Mouse (Mus musculus) liver, embryonic 14.5 days (tissue): ENCODE data around the gene Gm37240. TPM values are rescaled to one million over a fixed set of nuclear protein-coding genes. Genes with fewer than 3 reads are reported as not detected.

Experiments used
- ATAC-seq: fragments of 200-750 bp; cut with Nextera tagmentation; 2 replicates; pipeline ENCODE4 v1.8.0; 2017; ENCODE audit warnings: moderate number of reproducible peaks, mild to moderate bottlenecking, moderate library complexity; ENCODE audit not compliant: insufficient read depth
- DNase-seq, 3 experiments: peaks; one replicate each; pipeline ENCODE4 v3.0.0-alpha.2; 2012 to 2013; ENCODE audit warnings: low read depth in 3 of 3, low spot score in 3 of 3
- H3K27ac ChIP-seq: fragments of 300-500 bp; sonication (generic); 2 replicates; pipeline ENCODE4 v1.5.1; 2014; ENCODE audit warnings: moderate library complexity, mild to moderate bottlenecking, control low read depth, inconsistent platforms
- H3K27me3 ChIP-seq: fragments of 300-500 bp; sonication (generic); 2 replicates; pipeline ENCODE4 v1.6.1; 2014; ENCODE audit warnings: mild to moderate bottlenecking, low read length, moderate library complexity; ENCODE audit not compliant: control insufficient read depth, insufficient read depth
- H3K36me3 ChIP-seq: fragments of 300-500 bp; sonication (generic); replicated peaks from 2 replicates; pipeline ENCODE4 v1.6.1; 2014; ENCODE audit warnings: low read depth; ENCODE audit not compliant: control insufficient read depth, insufficient read depth
- H3K4me1 ChIP-seq, 2 experiments: fragments of 200-500 bp in 1 of 2; fragments of 300-500 bp in 1 of 2; sonication (generic) in 1 of 2; replicated peaks; 2 replicates each; pipeline ENCODE4 v1.6.1; 2012 to 2014; ENCODE audit warnings: antibody characterized with exemption in 1 of 2, inconsistent platforms in 1 of 2, low read length in 1 of 2; ENCODE audit not compliant: control insufficient read depth in 2 of 2, insufficient read depth in 2 of 2
- H3K4me2 ChIP-seq: fragments of 300-500 bp; sonication (generic); 2 replicates; pipeline ENCODE4 v1.6.1; 2014; ENCODE audit warnings: low read depth, mild to moderate bottlenecking, control low read depth, moderate library complexity
- H3K4me3 ChIP-seq, 2 experiments: fragments of 200-500 bp in 1 of 2; fragments of 300-500 bp in 1 of 2; sonication (generic) in 1 of 2; 2 replicates each; pipeline ENCODE4 v1.5.1; 2012 to 2014; ENCODE audit warnings: low read depth in 2 of 2, low read length in 2 of 2, mild to moderate bottlenecking in 2 of 2, control low read depth in 1 of 2, inconsistent platforms in 1 of 2, moderate library complexity in 1 of 2; ENCODE audit not compliant: insufficient read depth in 1 of 2
- H3K9ac ChIP-seq: fragments of 300-500 bp; sonication (generic); replicated peaks from 2 replicates; pipeline ENCODE4 v1.6.1; 2014; ENCODE audit warnings: mild to moderate bottlenecking, control low read depth, moderate library complexity
- H3K9me3 ChIP-seq: fragments of 300-500 bp; sonication (generic); 2 replicates; pipeline ENCODE4 v1.6.1; 2016; ENCODE audit warnings: low read length, mixed read lengths; ENCODE audit not compliant: control insufficient read depth
- CTCF ChIP-seq: IDR thresholded peaks from 2 replicates; pipeline ENCODE4 v1.5.1; 2016; ENCODE audit warnings: antibody characterized with exemption, low read depth, control low read depth
- EP300 ChIP-seq: IDR thresholded peaks from 2 replicates; pipeline ENCODE4 v1.6.1; 2016; ENCODE audit warnings: antibody characterized with exemption, low read depth
- WGBS: fragments of 180-500 bp; shearing (Covaris S2); extraction: QIAGEN DNeasy Blood & Tissue Kit; methylation state at CpG from one replicate; pipeline ENCODE4 v1.1.7; 2014; ENCODE audit not compliant: insufficient replicate concordance; 5-methylcytosine and 5-hydroxymethylcytosine counted together
- polyA plus RNA-seq, 2 experiments: library from polyadenylated mRNA; depleted of rRNA in 1 of 2; stranded (reverse) in 1 of 2; unstranded in 1 of 2; fragments of >200 nt; fragmentation: Nextera tagmentation in 1 of 2; extraction: Ambion mirVana in 1 of 2; gene quantifications; 2 replicates each; pipeline versions ENCODE4 v1.2.1 to v1.2.3; 2012 to 2014

The Gm37240 gene
- polyA plus RNA-seq, 2 experiments: 0.03 to 0.30 TPM

DNA sequence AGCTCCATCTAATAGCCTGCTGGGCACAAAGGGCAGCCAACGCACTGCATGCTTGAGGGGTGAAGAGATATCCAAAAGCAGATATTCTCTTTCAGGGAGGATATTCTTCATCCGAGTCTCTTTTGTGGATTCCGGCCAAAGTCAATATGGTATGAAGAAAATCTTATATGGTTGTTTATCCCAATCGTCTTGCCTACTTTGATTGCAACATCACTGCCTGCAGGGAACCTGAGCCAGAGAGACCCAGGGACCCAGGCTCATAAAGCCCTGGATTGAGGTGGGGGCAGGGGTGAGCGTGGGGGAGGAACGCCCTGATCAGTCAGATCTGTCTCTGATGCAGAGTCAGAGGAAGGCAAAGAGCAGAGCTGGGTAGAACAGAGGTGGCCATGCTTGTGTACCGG, 122.4 kb downstream of the Gm37240 start:
- WGBS: 60% methylated on average over 7 of the region's 7 CpGs
- H3K9ac ChIP-seq: no peak overlapping the region
- no peaks in the 10 kb centered on the region for H3K4me1 ChIP-seq
- ATAC-seq (no peak), DNase-seq (no peak)
- no peaks in the 10 kb centered on the region for H3K27me3 ChIP-seq
- H3K36me3 ChIP-seq: no peaks in the 10 kb centered on the region
- H3K27ac ChIP-seq: no peak overlapping the region
- TF ChIP-seq CTCF (no peak), EP300 (no peak)
- no peak overlapping the region for H3K4me3 ChIP-seq
- no peak overlapping the region for H3K4me2 ChIP-seq
- H3K9me3 ChIP-seq: no peaks in the 10 kb centered on the region

- Histone ChIP-seq H3K27me3 (no peaks in the 10 kb centered on the region), H3K9me3 (no peaks in the 10 kb centered on the region), H3K4me3 (no peak overlapping the region), H3K4me1 (no peaks in the 10 kb centered on the region), H3K9ac (no peak overlapping the region), H3K36me3 (no peaks in the 10 kb centered on the region), H3K27ac (no peak overlapping the region), H3K4me2 (no peak overlapping the region)
- WGBS: 71% methylated on average over 18 of the region's 18 CpGs
- TF ChIP-seq CTCF: no peak
- no peak for TF ChIP-seq EP300
- ATAC-seq: no peak
- no peak for DNase-seq
Observed at GRCm38 (mm10) chr3:85764008-85764834, 123.1 kb downstream of the Gm37240 start.

DNA sequence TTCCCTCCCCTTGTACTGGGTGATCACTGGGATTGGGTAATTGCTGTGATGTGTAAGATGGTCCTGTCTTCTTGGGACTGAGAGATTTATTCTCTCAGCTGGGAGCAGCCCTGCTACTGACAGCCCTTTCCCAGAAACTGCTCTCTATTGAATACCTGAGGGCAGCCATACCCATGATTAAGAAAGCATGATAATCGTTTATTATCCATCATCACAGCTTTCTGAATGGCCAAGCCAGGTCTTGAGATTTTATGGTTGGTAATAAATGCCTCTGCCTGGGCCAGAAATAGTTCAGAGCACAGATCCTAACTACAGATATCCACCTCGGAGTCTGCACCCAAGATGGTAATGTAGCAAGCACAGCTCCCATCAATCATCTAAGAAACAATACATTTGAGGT, 129.4 kb downstream of the Gm37240 start:
- TF ChIP-seq EP300 (no peak), CTCF (no peak)
- Histone ChIP-seq H3K4me3 (no peak overlapping the region), H3K9me3 (no peaks in the 10 kb centered on the region), H3K4me1 (no peaks in the 10 kb centered on the region), H3K4me2 (no peak overlapping the region), H3K36me3 (no peaks in the 10 kb centered on the region), H3K27ac (no peak overlapping the region), H3K9ac (no peak overlapping the region), H3K27me3 (no peaks in the 10 kb centered on the region)
- ATAC-seq (no peak), DNase-seq (no peak)
- WGBS: 29% methylated on average over 2 of the region's 2 CpGs

GRCm38 (mm10) chr3:85757435-85757834, 129.9 kb downstream of the Gm37240 start:
- no peak overlapping the region for H3K4me3 ChIP-seq
- H3K4me2 ChIP-seq: no peak overlapping the region
- no peaks in the 10 kb centered on the region for H3K9me3 ChIP-seq
- H3K27me3 ChIP-seq: no peaks in the 10 kb centered on the region
- ATAC-seq (no peak), DNase-seq (no peak)
- H3K9ac ChIP-seq: no peak overlapping the region
- no peaks in the 10 kb centered on the region for H3K36me3 ChIP-seq
- TF ChIP-seq EP300 (no peak), CTCF (no peak; the same call in 1 of the 2 replicates)
- WGBS: 68% methylated on average over 4 of the region's 4 CpGs
- no peak overlapping the region for H3K27ac ChIP-seq
- no peaks in the 10 kb centered on the region for H3K4me1 ChIP-seq

- Histone ChIP-seq H3K9ac (no peak overlapping the region), H3K4me2 (no peak overlapping the region), H3K9me3 (no peaks in the 10 kb centered on the region), H3K27ac (no peak overlapping the region), H3K36me3 (no peaks in the 10 kb centered on the region), H3K4me3 (no peak overlapping the region), H3K4me1 (no peaks in the 10 kb centered on the region), H3K27me3 (no peaks in the 10 kb centered on the region)
- 33% methylated on average over 4 of the region's 4 CpGs for WGBS
- no peak for TF ChIP-seq EP300
- no peak for TF ChIP-seq CTCF
- ATAC-seq: no peak
- DNase-seq: no peak
Observed at GRCm38 (mm10) chr3:85749348-85749747, 138.0 kb downstream of the Gm37240 start.
